Mouse (Mus musculus): ENCODE data around the gene Prtn3.
"Not testable (repeated sequence)": the region's sequence is repeated elsewhere in the genome, so short reads cannot be mapped to it uniquely, and the experiment has no call there.

DNA sequence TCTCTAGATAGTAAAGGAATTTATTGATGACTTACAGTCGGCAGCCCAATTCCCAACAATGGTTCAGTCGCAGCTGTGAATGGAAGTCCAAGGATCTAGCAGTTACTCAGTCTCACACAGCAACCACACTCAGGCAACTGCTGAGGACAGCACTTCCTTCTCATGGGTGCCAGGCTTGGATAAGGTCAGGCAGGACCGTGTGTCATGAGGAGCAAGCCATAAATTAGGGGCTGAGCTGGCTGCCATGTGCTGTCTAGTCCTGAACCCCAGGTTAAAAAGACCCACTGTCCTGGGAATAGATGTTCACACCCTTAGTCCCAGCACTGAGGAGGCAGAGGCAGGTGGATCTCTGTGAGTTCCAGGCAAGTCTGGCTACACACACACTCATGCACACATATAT lies 10.7 kb downstream of the Prtn3 start:
- not testable (repeated sequence) for TF ChIP-seq POLR2A (IDR thresholded peaks at IDR 0.05; ENCODE audit: borderline replicate concordance, control insufficient read depth, low read depth, low read length); CTCF (IDR thresholded peaks at IDR 0.05; ENCODE audit: control insufficient read depth, insufficient read depth, low read length)

All from bone marrow, adult 2 months (tissue).